Mouse (Mus musculus) small intestine, adult 2 months (tissue): ENCODE measurements around the gene Prr11.

Experiments used
- CTCF ChIP-seq: fragments of 200-500 bp; IDR thresholded peaks from 2 replicates; pipeline ENCODE4 v1.5.1; 2012; ENCODE audit warnings: low read depth, mild to moderate bottlenecking, control low read depth, inconsistent platforms, low read length, moderate library complexity, mixed read lengths; ENCODE audit not compliant: insufficient replicate concordance, insufficient read length; ENCODE audit errors: extremely low read depth
- POLR2A ChIP-seq: fragments of 200-500 bp; IDR thresholded peaks from 2 replicates; pipeline ENCODE4 v1.6.1; 2012; ENCODE audit warnings: low read depth, mild to moderate bottlenecking, control low read depth, inconsistent platforms, low read length, moderate library complexity

DNA sequence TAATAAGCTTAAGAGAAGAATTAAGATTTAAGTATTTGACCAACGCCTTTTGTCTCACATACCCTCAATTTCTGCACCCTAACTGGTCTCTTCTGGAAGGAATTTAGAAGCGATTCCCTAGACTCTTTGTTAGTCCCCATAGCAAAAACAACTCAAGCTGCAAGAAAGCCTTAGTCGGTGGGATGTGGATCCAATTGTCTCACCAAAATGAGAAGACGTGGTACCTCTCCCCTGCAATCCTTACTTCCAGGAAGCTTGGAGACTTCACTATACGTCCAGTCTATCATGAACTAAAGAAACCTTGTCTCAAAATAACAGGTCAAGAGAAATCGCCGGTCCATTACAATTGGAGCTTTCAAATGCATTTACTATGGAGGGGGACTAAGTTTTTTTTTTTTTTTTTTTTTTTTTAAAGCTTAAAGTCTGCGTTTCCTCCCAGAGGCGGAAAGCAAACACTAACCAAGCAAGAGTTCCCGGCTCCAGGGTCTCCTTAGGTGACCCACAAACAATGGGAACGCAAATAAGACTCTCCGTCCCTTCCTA lies 17.8 kb upstream of the Prr11 start:
- TF ChIP-seq POLR2A (no peak), CTCF (no peak)
